Mouse (Mus musculus): Measurements from ENCODE around the gene Car8. TPM values are rescaled to one million over a fixed set of nuclear protein-coding genes. Genes with fewer than 3 reads are reported as not detected.

Car8 gene
- polyA plus RNA-seq, 1 experiment from 2014 or later: 5.8 TPM

GRCm38 (mm10) chr4:8231291-8231871, 7.5 kb downstream of the Car8 start:
- Histone ChIP-seq H3K27me3 (ENCODE audit: control insufficient read depth, insufficient read depth, low read length) (no peaks in the 10 kb centered on the region), H3K4me2 (replicated peaks) (no peak overlapping the region), H3K4me1 (replicated peaks; ENCODE audit: control insufficient read depth, insufficient read depth, low read length) (no peaks in the 10 kb centered on the region), H3K4me3 (replicated peaks; ENCODE audit: low read length) (no peak overlapping the region), H3K36me3 (replicated peaks; ENCODE audit: control insufficient read depth, insufficient read depth) (no peaks in the 10 kb centered on the region), H3K9me3 (ENCODE audit: control insufficient read depth, low read length) (no peaks in the 10 kb centered on the region), H3K27ac (no peak overlapping the region), H3K9ac (no peak overlapping the region)
- DNase-seq (ENCODE audit: low spot score): no peak
- no peak for ATAC-seq (ENCODE audit: low FRiP score)
- WGBS: 90% methylated on average over 5 of the region's 5 CpGs

GRCm38 (mm10) chr4:8229661-8230298, 9.1 kb downstream of the Car8 start:
- Histone ChIP-seq H3K4me3 (replicated peaks; ENCODE audit: low read length) (no peak overlapping the region), H3K27me3 (ENCODE audit: control insufficient read depth, insufficient read depth, low read length) (no peaks in the 10 kb centered on the region), H3K4me1 (replicated peaks; ENCODE audit: control insufficient read depth, insufficient read depth, low read length) (no peaks in the 10 kb centered on the region), H3K9ac (no peak overlapping the region), H3K4me2 (replicated peaks) (no peak overlapping the region), H3K9me3 (ENCODE audit: control insufficient read depth, low read length) (no peaks in the 10 kb centered on the region), H3K36me3 (replicated peaks; ENCODE audit: control insufficient read depth, insufficient read depth) (no peaks in the 10 kb centered on the region), H3K27ac (no peak overlapping the region)
- WGBS: 46% methylated on average over 3 of the region's 3 CpGs
- ATAC-seq (ENCODE audit: low FRiP score) (no peak), DNase-seq (ENCODE audit: low spot score) (no peak)

- H3K4me1 ChIP-seq (replicated peaks; ENCODE audit: control insufficient read depth, insufficient read depth, low read length): no peaks in the 10 kb centered on the region
- no peak overlapping the region for H3K4me3 ChIP-seq (replicated peaks; ENCODE audit: low read length)
- no peaks in the 10 kb centered on the region for H3K9me3 ChIP-seq (ENCODE audit: control insufficient read depth, low read length)
- no peak overlapping the region for H3K4me2 ChIP-seq (replicated peaks)
- no peaks in the 10 kb centered on the region for H3K36me3 ChIP-seq (replicated peaks; ENCODE audit: control insufficient read depth, insufficient read depth)
- 86% methylated on average over 8 of the region's 8 CpGs for WGBS
- no peak overlapping the region for H3K27ac ChIP-seq
- no peaks in the 10 kb centered on the region for H3K27me3 ChIP-seq (ENCODE audit: control insufficient read depth, insufficient read depth, low read length)
- ATAC-seq (ENCODE audit: low FRiP score) (no peak), DNase-seq (ENCODE audit: low spot score) (no peak)
- no peak overlapping the region for H3K9ac ChIP-seq
Measured at GRCm38 (mm10) chr4:8218941-8219340, 19.9 kb downstream of the Car8 start.

GRCm38 (mm10) chr4:8218004-8218403, 20.8 kb downstream of the Car8 start:
- Histone ChIP-seq H3K36me3 (replicated peaks; ENCODE audit: control insufficient read depth, insufficient read depth) (no peaks in the 10 kb centered on the region), H3K27me3 (ENCODE audit: control insufficient read depth, insufficient read depth, low read length) (no peaks in the 10 kb centered on the region), H3K4me1 (replicated peaks; ENCODE audit: control insufficient read depth, insufficient read depth, low read length) (no peaks in the 10 kb centered on the region), H3K4me2 (replicated peaks) (no peak overlapping the region), H3K9ac (no peak overlapping the region), H3K27ac (no peak overlapping the region), H3K9me3 (ENCODE audit: control insufficient read depth, low read length) (no peaks in the 10 kb centered on the region), H3K4me3 (replicated peaks; ENCODE audit: low read length) (no peak overlapping the region)
- ATAC-seq (ENCODE audit: low FRiP score): no peak
- 81% methylated on average over 3 of the region's 3 CpGs for WGBS
- no peak for DNase-seq (ENCODE audit: low spot score)

GRCm38 (mm10) chr4:8217272-8217671, 21.6 kb downstream of the Car8 start:
- ATAC-seq (ENCODE audit: low FRiP score) (no peak), DNase-seq (ENCODE audit: low spot score) (no peak)
- H3K36me3 ChIP-seq (replicated peaks; ENCODE audit: control insufficient read depth, insufficient read depth): no peaks in the 10 kb centered on the region
- no peak overlapping the region for H3K4me2 ChIP-seq (replicated peaks)
- WGBS: 85% methylated on average over 5 of the region's 5 CpGs
- H3K4me1 ChIP-seq (replicated peaks; ENCODE audit: control insufficient read depth, insufficient read depth, low read length): no peaks in the 10 kb centered on the region
- H3K27ac ChIP-seq: no peak overlapping the region
- H3K9ac ChIP-seq: no peak overlapping the region
- H3K4me3 ChIP-seq (replicated peaks; ENCODE audit: low read length): no peak overlapping the region
- no peaks in the 10 kb centered on the region for H3K27me3 ChIP-seq (ENCODE audit: control insufficient read depth, insufficient read depth, low read length)
- no peaks in the 10 kb centered on the region for H3K9me3 ChIP-seq (ENCODE audit: control insufficient read depth, low read length)

GRCm38 (mm10) chr4:8216551-8216950, 22.3 kb downstream of the Car8 start:
- H3K9ac ChIP-seq: no peak overlapping the region
- DNase-seq (ENCODE audit: low spot score): no peak
- H3K27me3 ChIP-seq (ENCODE audit: control insufficient read depth, insufficient read depth, low read length): no peaks in the 10 kb centered on the region
- H3K4me1 ChIP-seq (replicated peaks; ENCODE audit: control insufficient read depth, insufficient read depth, low read length): no peaks in the 10 kb centered on the region
- no peak overlapping the region for H3K4me3 ChIP-seq (replicated peaks; ENCODE audit: low read length)
- 37% methylated on average over 6 of the region's 6 CpGs for WGBS
- H3K9me3 ChIP-seq (ENCODE audit: control insufficient read depth, low read length): no peaks in the 10 kb centered on the region
- no peak overlapping the region for H3K4me2 ChIP-seq (replicated peaks)
- no peaks in the 10 kb centered on the region for H3K36me3 ChIP-seq (replicated peaks; ENCODE audit: control insufficient read depth, insufficient read depth)
- ATAC-seq (ENCODE audit: low FRiP score): no peak
- H3K27ac ChIP-seq: no peak overlapping the region

GRCm38 (mm10) chr4:8213661-8214060, 25.2 kb downstream of the Car8 start:
- Histone ChIP-seq H3K27me3 (ENCODE audit: control insufficient read depth, insufficient read depth, low read length) (no peaks in the 10 kb centered on the region), H3K27ac (no peak overlapping the region), H3K9ac (no peak overlapping the region), H3K36me3 (replicated peaks; ENCODE audit: control insufficient read depth, insufficient read depth) (no peaks in the 10 kb centered on the region), H3K9me3 (ENCODE audit: control insufficient read depth, low read length) (no peaks in the 10 kb centered on the region), H3K4me2 (replicated peaks) (no peak overlapping the region), H3K4me3 (replicated peaks; ENCODE audit: low read length) (no peak overlapping the region), H3K4me1 (replicated peaks; ENCODE audit: control insufficient read depth, insufficient read depth, low read length) (no peaks in the 10 kb centered on the region)
- ATAC-seq (ENCODE audit: low FRiP score): no peak
- DNase-seq (ENCODE audit: low spot score): no peak
- 87% methylated on average over 2 of the region's 2 CpGs for WGBS

- WGBS: 83% methylated on average over 8 of the region's 8 CpGs
- H3K4me3 ChIP-seq (replicated peaks; ENCODE audit: low read length): no peak overlapping the region
- no peaks in the 10 kb centered on the region for H3K9me3 ChIP-seq (ENCODE audit: control insufficient read depth, low read length)
- no peaks in the 10 kb centered on the region for H3K36me3 ChIP-seq (replicated peaks; ENCODE audit: control insufficient read depth, insufficient read depth)
- no peak for ATAC-seq (ENCODE audit: low FRiP score)
- no peak overlapping the region for H3K27ac ChIP-seq
- no peak overlapping the region for H3K9ac ChIP-seq
- DNase-seq (ENCODE audit: low spot score): no peak
- H3K27me3 ChIP-seq (ENCODE audit: control insufficient read depth, insufficient read depth, low read length): no peaks in the 10 kb centered on the region
- no peaks in the 10 kb centered on the region for H3K4me1 ChIP-seq (replicated peaks; ENCODE audit: control insufficient read depth, insufficient read depth, low read length)
- H3K4me2 ChIP-seq (replicated peaks): no peak overlapping the region
Measured at GRCm38 (mm10) chr4:8212873-8213569, 25.8 kb downstream of the Car8 start.

GRCm38 (mm10) chr4:8210452-8210851, 28.4 kb downstream of the Car8 start:
- WGBS: 95% methylated on average over 2 of the region's 2 CpGs
- DNase-seq (ENCODE audit: low spot score) (no peak), ATAC-seq (ENCODE audit: low FRiP score) (no peak)
- Histone ChIP-seq H3K27ac (no peak overlapping the region), H3K9me3 (ENCODE audit: control insufficient read depth, low read length) (no peaks in the 10 kb centered on the region), H3K4me3 (replicated peaks; ENCODE audit: low read length) (no peak overlapping the region), H3K4me2 (replicated peaks) (no peak overlapping the region), H3K4me1 (replicated peaks; ENCODE audit: control insufficient read depth, insufficient read depth, low read length) (no peaks in the 10 kb centered on the region), H3K9ac (no peak overlapping the region), H3K36me3 (replicated peaks; ENCODE audit: control insufficient read depth, insufficient read depth) (no peaks in the 10 kb centered on the region), H3K27me3 (ENCODE audit: control insufficient read depth, insufficient read depth, low read length) (no peaks in the 10 kb centered on the region)
